Mouse (Mus musculus): Measurements from ENCODE around the gene Gpr137.

The Gpr137 gene

DNA sequence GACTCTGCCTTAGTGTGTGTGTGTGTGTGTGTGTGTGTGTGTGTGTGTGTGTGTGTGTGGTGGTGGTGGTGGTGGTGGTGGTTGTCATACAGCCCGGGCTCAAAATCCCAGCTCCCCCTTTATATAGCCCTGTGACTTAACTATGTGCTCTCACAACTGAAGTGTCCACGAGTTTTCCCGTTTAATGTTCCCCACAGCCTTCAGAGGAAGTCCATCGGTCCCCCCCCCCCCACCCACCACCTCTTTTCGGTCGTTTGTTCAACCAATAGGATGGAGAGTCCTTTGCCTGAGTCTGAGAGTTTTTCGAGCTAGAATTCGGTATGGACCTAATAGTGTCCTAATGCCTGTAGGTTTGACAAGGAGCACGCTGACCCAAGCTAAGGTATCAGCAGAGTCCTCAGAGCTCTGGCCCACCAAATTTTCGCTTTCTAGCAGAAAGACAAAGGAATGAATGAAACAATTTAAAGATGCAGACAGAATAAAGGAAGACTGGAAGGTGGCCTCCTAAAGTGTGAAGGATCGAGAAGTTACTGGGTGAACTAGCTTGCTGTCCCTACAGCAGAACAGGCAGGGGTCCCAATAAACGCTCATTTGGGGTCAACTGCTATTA lies 31.4 kb upstream of the Gpr137 start:
- DNase-seq (ENCODE audit: low spot score): no peak

DNA sequence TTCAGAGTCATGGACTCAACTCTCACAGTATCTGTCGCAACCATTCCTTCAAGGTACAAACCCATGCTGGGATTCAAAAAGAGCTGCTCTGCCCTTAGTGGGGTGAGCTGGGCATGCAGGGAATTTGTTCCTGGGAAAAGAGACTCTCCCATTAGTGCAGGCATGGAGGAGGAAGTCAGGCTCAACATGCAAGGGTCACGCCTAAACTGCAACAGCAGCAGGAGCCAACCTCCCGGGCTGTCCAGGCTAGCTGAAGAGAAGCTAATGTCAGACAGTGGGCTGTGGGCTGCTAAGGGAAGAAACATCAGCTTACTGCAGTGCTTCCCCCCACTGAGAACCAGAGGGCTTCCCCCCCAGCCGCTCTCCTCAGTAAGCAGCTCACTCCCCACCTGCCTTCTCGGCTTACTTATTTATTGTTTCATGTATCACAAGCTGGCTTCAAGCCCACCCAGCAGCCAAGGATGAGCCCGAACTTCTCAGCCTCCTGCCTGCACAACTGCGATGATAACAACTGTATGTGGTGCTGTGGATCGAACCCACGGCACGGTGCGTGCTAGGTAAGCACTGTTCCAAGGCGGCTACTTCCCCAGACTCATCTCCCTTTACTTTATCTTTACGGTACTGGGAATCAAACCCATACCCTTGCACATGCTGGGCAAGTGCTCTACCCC lies 30.1 kb upstream of the Gpr137 start:
- DNase-seq (ENCODE audit: low spot score): no peak

DNA sequence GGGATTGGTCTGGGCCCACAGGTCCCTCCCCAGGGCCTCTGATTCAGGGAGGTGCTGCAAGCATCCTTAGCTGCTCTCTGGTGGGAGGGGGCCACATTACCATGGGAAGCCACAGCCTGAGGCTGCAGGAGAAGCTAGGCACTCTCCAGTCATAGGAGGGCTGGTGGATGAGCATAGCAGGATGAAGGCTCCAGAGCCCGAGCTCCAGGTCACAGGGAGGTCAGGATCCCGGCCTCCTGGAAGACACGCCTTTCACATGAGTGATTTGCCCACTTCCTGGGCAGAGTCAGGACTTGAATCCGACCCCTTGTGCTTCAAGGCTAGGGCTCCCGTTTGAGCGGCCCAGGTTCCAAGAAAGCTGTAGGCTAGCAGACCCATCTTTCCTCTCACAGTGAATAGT lies 29.4 kb upstream of the Gpr137 start:
- DNase-seq (ENCODE audit: low spot score): no peak

DNA sequence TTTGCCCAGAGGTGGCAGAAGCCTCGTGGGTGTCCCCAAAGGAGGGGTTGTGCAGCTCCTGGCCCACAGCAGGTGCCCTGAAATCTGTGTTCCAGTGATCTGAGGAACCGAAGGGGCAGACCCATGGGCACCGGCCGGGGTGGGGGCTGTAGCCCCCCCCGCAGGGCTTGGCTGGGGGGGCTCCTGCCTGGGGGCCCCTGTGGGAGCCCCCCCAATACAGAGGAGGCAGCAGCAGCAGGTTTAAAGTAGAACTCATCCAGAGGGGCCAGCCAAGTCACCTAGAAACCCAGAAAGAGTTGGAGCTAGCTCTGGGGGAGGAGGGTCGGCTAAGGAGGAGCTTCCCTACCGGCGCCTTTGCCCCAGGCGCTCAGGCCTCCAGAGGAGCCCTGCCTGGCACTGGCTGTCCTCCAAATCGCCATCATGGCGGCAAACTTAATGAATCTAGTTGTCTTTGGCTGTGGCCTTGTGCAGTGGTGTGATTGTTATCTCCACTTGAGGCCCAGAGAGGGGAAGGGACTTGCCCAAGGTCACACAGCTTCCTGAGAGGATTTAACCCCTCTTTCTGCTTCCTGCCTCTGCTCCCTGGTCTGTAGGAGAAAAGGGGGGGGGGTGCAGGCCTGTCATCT lies 28.3 kb upstream of the Gpr137 start:
- DNase-seq (ENCODE audit: low spot score): no peak

DNA sequence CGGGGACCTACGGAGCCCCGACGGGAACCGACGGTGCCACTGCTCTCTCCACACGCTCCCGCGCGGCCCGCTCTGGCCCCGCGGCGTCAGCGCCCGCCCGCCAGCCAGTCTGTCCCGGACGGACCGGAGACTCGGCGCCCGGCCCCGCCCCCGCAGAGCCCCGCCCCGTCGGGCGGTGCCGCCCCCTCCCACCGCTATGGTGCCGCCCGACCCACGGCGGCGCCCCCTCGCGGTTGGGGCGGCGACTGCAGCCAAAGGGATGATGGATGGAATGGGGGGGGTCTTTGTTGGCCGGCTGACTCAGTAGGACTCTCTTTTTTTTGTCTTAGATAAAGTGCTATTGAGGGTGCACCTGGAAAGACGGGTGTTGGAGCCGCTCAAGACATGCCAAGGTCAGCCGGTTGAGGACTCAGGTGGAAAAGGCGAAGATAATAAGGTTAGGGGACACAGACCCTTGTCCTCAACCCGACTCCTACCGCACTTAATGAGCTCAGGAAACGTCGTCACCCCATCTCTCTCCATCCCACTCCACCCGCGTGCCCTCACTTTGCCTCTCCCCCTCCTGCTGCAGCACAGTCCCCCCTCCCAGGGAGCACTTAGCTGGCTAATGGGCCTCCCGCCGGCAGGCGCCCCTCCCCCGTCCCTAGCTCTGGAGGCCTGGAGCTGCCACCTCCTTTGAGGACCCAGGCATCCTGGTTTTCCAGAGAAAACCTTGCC lies 27.5 kb upstream of the Gpr137 start:
- DNase-seq (ENCODE audit: low spot score): peak; percentile 75

DNA sequence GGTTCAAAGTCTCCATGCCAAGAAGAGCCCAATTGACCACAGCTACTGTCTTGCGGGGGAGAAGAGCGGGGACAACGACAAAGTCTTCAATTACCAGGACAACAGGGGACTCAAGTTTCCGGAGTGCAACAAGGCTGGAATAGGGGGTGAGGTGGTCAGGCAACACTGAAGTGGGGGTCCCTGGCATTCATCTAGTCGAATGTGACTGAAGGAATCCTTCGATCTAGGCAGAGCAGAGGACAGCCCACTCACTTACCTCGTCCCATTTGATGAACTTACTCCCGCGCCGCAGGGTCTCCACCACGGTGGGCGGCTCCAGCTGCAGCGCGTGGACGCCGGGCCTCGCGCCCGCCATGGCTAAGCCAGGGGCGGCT lies 27.0 kb upstream of the Gpr137 start:
- DNase-seq (ENCODE audit: low spot score): no peak

DNA sequence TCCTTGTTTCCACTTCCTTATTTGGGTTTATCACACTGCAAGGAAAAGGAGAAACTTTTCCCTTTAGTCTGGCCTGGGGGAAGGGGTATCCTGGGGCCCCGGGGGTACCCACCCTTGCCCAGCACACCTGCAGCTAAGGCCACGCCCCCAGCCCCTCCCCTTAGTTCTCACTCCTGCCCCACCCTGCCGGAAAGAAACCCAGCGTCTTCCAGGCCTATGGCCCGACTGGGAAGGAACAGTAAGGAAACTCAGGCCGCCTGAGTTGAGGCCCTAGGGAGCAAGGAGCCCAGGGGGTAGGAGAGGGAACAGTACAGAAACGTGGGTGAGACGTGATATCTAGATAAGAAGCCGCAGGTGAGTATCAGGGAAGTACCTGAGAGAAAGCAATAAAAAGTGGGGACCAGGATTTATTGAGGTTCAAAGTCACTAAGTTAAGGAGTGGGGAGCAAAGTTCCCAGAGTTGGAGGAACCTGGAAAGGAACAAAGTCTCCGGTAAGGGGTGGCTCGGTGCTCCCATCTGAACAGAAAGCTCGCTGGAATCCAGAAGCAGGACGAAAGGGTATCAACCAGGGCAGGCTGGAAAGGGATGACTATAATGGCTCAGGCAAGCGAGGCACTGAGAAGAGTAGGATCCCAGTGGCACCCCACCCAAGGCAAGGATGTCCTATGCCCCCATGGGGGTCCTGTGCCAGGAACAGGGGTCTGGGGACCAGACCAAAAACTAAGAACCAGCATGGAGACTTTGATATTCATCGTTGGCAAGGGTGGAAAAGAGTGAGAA lies 26.4 kb upstream of the Gpr137 start:
- no peak for DNase-seq (ENCODE audit: low spot score)

DNA sequence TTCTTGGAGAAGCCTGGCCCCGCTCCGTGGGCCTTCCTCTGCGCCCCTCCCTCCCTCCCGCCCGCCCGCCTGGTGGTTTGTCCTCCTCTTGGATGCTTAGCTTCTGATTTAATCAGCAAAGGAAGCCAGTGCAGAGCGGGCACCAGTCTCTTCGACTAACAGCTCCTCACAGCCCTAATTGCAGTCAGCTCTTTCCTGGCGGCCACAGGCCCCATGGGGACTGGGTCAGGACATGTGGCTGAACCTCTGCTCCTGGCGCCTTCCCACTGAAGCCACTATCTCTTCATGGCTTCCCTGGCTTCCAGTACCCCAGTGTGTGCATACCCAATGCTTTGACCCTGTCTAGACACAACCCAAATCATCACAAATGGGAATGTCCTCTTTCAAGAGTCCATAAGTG lies 14.2 kb upstream of the Gpr137 start:
- DNase-seq (ENCODE audit: low spot score): no peak

DNA sequence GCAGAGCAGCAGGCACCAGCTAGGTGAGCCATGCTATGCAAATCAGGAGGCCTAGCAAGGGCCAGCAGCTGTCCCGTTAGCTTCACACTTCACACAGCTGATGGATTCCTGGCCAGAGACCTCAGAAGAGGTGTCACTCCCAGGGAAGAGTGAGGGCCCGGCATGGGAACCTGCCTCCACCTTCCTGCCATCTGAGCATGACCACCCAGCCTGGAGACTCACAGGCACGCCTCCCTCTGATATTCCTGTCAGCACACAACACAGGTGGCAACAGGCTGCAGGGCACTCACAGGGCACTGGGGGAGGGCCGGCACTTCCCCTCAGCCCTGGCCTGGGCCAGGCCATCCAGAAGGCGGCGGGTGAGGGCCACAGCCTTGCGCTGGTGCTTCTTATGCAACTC lies 13.1 kb upstream of the Gpr137 start:
- no peak for DNase-seq (ENCODE audit: low spot score)

DNA sequence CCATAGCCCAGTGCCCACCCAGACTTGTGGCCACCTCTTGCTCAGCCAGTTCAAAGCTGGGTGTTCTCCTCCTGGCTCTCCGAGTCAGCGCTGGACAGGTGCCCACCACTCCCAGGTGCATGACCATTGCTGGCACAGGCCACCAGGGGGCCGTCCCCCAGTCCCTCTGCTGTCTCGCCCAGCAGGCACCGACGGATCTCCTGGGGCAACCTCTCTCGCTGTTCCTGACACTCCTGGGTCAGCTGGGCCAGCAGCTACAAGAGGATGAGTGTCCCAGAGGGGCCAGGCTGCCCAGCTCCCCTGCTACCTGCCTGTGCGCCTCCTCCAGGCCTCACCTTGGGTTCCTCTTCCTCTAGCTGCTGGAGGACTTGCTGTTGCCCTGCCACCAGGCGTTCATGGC lies 11.8 kb upstream of the Gpr137 start:
- DNase-seq (ENCODE audit: low spot score): no peak

DNA sequence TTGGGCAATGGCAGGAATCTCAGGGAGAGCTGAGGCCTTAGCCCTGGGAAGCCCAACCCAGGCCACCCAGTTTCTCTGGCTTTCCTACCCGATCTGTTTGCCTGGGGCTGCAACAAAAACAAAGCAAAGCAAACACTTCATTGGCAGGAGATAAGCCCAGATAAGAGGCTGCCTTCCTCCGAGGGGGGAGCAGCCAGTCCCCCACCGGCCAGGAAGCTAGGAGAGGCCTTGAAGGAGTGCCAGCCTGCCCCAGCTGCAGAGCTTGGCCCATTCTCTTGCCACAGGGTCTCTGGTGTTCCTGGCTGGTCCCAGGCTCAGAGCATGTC lies 10.4 kb upstream of the Gpr137 start:
- no peak for DNase-seq (ENCODE audit: low spot score)

DNA sequence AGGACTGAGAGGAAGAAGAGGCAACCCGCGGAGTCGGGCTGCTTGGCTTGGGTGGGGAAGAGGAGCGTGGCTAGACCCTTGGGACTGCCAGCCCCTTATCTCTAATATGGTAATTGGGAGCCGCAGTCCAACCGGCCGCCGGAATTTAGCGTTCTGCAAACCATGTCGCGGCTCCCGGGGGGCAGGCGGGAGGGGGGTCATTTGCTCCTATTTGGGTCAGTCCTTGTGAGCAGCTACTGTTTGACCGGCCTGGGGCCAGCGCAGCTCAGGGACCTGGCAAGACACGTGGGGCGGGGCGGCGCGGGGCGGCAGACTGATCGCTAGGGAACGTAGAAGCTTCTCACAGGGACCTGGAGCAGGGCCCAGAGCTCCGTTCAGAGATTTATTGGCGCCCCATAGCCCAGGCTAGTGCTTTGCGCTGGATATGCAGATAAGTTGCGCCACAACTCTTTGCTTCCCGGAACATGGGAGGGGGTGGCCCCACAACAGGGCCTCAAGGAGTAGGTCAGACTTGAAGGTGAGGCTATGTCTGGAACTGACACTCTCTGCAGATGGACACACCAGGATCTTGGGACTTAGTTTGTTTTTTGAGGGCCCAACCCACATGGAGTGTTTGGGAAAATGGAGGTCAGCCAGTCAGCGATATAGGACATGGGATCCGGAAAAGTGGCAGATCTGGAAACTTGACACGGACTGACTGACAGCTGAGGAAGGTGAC lies 9.9 kb upstream of the Gpr137 start:
- peak; percentile 57 for DNase-seq (ENCODE audit: low spot score)

DNA sequence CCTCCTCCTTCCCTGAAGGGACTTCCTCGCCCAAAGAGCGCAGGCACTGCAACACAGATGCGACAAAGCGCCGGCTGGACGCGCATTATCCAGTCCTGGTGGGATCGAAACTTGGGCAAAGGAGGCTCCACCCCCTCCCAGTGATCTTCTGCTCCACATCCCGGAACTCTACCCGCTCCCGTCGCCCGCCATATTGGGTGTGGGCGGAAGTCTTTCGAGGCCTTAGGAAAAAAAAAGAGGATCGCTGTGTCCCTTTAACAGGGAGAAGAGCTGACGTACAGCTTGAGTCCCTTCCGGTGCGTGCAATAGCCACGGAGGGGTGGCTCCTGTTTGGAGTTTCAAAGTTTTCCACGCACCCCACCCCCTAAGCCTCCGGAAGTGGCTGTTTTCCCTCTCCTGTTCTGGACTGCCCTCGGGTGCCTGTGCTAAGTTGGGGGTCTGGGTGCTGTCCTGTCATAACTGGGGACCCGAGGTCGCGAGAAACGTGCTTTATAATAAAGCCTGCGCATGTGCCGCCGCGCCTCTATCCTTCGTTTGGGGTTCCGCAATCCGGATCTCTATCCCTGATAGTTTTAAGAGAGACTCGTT lies 9.2 kb upstream of the Gpr137 start:
- peak; percentile 94 for DNase-seq (ENCODE audit: low spot score)

DNA sequence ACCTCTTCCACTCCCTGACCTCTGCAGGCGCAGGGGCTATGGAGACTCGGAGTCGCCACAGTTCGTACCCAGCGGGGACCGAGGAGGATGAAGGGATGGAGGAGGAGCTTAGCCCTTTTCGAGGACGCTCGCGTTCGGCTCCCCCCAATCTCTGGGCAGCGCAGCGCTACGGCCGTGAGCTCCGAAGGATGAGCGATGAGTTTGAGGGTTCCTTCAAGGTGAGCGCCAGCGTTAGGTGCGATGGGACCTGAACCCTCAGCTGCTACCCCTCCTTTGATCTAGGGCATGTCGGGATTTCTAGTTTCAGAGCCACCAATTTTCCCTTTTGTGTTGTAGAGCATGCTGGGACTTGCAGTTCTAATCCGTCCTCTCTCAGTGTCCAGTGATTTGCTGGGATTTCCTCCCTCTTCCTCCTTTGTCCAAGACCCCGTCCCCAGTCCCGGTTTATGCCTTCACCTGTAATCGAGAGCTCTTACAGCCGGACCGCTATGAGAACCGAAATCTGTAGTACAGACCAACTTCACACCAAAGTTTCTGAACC lies 8.4 kb upstream of the Gpr137 start:
- DNase-seq (ENCODE audit: low spot score): peak; percentile 78

DNA sequence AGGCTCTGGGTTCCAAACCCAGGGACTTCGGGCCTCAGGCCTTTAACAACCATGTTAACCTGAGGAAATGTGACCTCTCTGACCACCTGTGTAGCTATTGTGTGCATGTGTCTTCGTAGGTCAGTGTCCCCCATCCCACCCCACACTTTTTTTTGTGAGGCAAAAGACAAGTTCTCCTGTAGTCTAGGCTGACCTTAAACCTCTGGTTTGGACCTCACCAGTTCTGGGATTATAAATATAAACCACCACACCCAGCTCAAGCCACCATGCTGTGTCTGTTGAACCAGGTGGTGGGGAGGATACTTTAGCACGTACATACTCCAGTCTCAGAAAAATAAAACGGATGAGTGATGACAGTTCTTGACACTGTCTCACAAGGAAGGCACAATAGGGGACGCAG lies 7.7 kb upstream of the Gpr137 start:
- no peak for DNase-seq (ENCODE audit: low spot score)

DNA sequence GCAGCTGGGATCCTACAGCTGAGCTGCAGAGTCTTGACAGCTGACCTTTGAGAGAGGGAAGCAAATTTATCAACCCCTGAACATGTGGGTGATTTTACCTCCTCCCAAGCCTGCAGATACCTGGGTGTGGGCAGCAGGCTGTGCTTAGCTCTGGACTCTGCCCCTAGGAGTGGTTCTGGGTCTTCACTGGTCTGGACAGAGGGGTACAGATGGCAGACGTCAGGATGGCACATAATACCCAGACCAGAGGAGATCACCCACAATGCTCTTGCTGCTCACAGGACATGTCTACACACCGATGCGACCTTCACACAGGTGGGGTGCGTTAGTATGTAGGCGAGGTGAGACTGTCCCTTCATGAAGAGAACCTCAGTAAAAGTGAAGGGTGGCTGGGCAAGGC lies 7.3 kb upstream of the Gpr137 start:
- DNase-seq (ENCODE audit: low spot score): no peak

DNA sequence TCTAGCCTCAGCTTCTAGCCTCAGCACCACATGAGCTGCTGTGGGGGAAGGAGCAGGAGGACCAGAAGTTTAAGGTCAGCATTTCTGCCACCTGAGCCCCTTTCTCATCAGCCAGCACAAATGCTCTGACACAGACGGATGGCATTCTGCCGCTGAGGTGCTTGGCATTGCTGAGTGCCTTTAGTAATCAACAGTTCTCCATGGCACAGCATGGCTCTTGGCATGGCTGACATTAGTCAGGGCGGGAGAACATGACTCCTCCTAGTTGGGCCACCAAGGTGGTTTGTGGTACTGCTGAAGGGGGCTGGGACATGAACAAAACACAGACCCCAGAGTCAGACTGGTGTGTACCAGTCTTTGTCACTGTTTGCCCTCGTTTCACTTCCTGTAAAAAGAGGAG lies 5.9 kb upstream of the Gpr137 start:
- no peak for DNase-seq (ENCODE audit: low spot score)

DNA sequence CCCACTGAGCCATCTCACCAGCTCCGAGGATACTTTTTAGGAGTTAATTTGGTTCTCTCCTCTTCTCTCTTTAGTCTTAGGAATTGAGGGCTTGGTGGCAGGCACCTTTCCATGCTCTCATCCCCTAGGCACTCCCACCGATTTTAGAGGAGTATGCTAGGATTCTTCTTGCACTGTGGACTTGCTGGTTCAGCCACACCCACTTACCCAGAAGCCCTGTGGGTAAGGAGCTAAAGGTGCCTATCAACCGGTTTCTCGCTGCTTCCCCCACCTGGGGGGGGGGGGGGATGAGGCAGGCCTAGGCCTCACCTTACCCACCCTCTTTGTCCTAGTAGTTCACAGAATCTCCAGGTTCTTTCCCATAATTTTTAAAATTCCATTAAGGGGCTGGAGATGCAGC lies 5.5 kb upstream of the Gpr137 start:
- DNase-seq (ENCODE audit: low spot score): no peak

DNA sequence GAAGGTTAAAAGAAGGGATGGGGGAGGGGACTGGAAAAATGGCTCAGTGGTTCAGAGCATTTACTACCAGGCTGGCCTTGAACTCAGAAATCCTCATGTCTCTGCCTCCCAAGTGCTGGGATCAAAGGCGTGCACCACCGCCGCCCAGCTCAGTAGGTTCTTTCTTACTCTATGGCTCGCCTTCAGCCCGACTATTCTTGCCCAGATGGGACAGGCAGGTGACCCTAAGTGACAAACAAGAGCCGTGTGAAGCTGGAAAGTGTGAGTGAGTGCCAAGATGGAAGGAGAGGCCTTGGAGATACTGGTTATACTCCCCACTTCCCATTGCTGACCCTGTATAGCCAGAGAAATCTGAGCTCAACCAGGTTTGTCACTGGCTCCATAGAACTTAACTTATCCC lies 1.4 kb upstream of the Gpr137 start:
- no peak for DNase-seq (ENCODE audit: low spot score)

DNA sequence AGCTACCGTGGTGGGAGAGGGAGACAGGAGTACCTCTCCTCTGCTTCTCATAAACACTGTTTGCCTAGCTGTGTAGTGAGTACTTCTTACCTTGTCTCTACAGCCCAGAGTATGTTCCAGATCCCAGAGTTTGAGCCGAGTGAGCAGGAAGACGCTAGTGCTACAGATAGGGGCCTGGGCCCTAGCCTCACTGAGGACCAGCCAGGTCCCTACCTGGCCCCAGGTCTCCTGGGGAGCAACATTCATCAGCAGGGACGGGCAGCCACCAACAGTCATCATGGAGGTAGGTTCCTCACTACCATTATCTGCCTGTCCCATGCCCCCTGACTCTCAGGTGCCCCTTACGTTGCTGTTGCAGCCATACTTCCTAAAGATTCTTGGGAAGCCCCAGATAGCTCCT lies 484 bp upstream of the Gpr137 start:
- DNase-seq (ENCODE audit: low spot score): no peak

Measured in retina, embryonic 14.5 days (tissue).